Mouse (Mus musculus): ENCODE measurements around the gene Rexo5.

The Rexo5 gene

DNA sequence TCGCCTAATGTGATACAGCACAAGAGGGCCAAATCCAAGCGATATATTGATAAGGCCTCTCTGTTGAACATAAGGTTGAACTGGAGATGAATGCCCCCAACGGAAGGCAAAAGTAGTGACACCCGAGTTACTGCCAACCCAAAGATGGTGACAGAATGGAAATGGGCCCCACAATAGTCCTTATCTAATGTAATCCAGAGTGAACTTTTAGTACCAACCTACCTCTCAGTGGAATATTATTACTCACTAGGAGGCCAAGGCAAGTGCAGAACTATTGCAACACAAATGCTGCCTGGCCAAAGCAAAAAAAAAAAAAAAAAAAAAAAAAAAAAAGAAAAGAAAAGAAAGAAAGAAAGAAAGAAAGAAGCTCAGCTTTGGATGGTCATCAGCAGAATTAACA is 98.9 kb downstream of the Rexo5 start:
- no peak for DNase-seq (ENCODE audit: low spot score)

DNA sequence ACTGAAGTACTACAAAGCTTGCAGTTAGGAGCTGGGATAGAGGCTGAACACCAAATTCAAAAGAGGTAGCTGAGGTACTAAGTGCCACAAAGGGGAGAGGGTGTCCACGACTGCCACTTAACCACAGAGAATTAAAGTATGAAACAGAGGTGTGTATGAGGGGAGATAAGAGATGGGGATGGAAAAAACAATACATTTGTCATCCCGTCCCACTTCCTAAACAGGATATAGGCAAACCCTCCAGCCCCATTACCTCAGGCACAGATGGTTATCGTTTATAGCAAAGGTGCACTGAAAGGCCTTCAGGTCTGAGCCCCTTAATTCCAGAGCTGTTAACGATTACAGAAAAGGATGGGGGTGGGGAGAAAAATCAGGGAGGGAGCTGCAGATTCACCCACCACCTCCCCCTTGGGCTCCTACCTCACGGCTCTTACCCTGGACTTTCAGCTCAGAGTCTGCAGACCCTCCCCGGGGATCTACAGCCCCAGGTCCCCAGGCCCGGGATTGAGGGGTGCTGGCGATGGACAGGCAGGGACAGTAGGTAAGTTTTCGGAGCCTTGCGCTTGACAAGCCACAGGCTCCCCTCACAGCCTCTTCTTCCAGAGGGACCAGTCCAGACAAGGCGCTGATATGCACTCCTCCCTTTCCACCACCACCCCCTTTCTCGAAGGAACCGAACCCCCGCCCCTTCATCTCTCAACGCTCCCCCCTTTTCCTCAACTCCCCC is 101.2 kb downstream of the Rexo5 start:
- peak; percentile 13 for DNase-seq (ENCODE audit: low spot score)

DNA sequence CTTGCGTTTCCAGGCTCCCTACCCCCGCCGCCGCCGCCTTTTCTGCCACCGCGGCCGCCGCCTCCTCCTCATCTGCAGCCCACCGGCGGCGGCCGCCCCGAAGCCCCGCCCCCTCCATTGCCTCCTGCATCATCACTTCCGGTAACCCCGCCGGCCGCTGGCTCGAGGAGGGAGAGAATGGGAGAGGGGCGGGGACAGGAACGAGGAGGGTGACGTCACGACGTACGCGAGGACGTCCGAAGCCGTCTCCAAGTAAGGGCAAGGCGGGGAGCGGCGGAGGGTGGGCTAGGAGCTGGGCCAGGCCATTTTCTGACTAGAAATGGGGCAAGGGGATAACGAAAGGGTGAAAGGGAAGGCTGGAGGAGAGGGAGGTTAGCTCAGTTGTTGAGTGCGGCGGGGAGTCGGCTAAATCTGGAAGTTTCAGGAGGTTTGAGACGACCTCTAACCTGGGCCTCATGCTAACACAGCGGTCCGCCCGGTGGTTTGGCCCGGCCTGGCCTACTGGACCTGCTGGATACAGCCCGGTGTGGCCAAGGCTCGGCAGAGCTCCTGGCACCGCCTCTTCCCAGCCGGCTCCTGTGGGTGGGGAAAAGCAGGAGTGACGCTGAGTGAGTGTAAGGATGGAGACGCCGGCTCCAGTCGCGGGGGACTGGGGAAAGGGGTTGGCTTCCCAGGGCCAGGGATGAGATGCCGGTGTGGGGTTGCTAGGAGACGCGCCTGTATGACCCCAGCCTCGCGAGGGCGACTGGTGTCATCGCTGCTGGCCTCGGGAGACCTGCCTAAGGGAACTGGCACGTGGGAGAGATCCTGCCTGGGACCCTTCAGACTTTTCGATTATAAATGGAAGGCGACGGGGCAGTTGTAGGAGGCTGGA is 102.1 kb downstream of the Rexo5 start, which contains the start of the genes Lyrm1 and Dcun1d3:
Gene Lyrm1, plus strand, starts transcription at position 223 of the 874 bp plus-strand sequence.
Gene Dcun1d3, minus strand, starts transcription at position 660 of the 874 bp plus-strand sequence.
- peak; percentile 99 for DNase-seq (ENCODE audit: low spot score)

DNA sequence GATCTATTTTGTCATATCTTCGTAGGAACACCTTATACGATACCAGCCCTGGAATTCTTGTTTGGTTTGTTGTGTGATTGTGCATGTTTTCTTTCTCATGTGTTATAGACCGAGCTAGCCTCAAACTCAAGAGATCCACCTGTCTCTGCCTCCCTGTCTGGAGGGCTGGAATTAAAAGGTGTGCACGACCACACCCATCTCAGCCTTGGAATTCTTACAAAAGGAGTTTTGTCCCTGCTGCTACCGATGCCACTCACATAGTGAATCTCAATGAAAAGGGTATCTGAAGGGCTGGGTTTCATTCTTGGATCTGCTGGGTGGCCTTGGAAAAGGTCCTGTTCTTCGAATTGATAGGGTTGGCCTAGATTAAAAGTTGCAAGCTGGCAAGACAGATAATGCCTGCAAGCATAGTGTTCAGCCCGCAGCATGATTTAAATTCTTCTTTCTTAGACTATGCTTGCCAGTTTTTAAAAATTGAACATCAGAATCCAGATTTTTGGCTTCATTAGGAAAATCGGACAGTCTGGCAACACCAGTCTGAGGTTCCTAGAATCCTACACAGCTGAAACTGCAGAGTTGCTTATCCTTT is 103.8 kb downstream of the Rexo5 start:
- DNase-seq (ENCODE audit: low spot score), result no peak

DNA sequence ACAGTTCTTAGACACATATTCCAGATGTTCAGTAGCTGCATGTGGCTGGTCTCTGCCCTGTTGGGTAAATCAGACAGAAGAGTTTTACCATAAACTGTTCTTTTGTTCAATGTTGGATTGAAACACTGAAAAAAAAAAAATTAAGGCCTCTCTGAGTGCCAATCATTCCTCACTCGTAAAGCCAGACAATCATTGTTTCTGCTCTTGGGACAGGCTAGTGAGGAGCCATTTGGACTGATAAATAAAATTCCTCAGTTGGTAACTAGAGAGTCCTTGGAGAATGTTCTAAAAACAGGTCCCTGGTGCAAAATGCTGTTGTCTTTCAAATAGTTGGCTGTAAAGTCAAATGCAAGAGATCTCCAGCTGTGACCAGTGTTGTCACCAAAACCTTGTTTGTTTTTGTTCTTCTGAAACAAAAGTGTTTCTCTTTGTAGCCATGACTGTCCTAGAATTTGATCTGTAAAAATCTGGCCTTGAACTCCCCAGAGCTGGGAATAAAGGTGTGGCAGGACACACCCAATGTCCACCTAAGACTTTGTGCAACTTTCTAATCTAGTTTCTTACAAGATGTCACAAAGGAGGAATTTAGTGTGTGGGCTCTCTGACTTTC is 104.5 kb downstream of the Rexo5 start:
- DNase-seq (ENCODE audit: low spot score), result no peak
